Mouse (Mus musculus): ENCODE measurements around the gene Nup188. TPM values are rescaled to one million over a fixed set of nuclear protein-coding genes. Genes with fewer than 3 reads are reported as not detected.

Nup188 gene
- polyA plus RNA-seq, 1 experiment from 2014 or later: 7.5 TPM

DNA sequence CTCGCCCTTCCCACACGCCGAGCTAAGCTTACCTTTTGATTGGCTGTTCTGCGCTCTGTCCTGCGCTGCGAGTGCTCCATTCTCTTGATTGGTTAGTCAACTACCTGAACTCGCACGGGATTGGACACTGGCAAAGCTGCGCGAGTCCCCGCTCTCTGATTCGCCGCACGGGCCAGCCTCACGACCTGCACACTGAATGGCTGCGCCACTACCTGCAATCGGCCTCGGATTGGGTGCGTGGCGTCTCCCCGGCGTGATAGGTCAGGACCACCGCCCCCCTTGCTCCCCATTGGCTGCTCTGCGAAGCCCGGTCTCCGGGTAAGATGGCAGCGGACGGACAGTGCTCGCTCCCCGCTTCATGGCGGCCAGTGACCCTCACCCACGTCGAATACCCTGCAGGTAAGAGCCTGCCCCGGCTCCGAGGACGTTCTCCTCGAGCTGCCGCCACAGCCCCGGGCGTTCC lies 105.9 kb downstream of the Nup188 start, which contains the start of gene Dolpp1:
TSS of gene Dolpp1 (plus strand) at position 141 of the 463 bp plus-strand sequence.
- H3K9ac ChIP-seq (replicated peaks): peak within 1 kb of the TSS; percentile 81
- H3K9me3 ChIP-seq (ENCODE audit: low read length): no peaks in the 10 kb centered on the region
- H3K4me2 ChIP-seq (ENCODE audit: low read depth, low read length): peak within 1 kb of the TSS; percentile 100
- under 1% methylated on average over 40 of the region's 40 CpGs for WGBS (ENCODE audit: insufficient replicate concordance)
- H3K27me3 ChIP-seq (ENCODE audit: insufficient read depth, low read length): no peaks in the 10 kb centered on the region
- H3K4me1 ChIP-seq (ENCODE audit: insufficient read depth): peaks cover 9% of the 10 kb centered on the region
- H3K36me3 ChIP-seq (replicated peaks; ENCODE audit: insufficient read depth, low read length): peaks cover 8% of the 10 kb centered on the region
- peak within 1 kb of the TSS; percentile 87 for H3K27ac ChIP-seq (ENCODE audit: low read depth)
- DNase-seq (peak; percentile 96), ATAC-seq (peak; percentile 97)
- no peak for TF ChIP-seq CTCF (IDR thresholded peaks at IDR 0.05; ENCODE audit: low read depth)
- TF ChIP-seq EP300 (IDR thresholded peaks at IDR 0.05; ENCODE audit: low read depth): peak; percentile 75; the same call in 1 of the 2 replicates
- H3K4me3 ChIP-seq (ENCODE audit: low read depth, low read length): peak within 1 kb of the TSS; percentile 88

DNA sequence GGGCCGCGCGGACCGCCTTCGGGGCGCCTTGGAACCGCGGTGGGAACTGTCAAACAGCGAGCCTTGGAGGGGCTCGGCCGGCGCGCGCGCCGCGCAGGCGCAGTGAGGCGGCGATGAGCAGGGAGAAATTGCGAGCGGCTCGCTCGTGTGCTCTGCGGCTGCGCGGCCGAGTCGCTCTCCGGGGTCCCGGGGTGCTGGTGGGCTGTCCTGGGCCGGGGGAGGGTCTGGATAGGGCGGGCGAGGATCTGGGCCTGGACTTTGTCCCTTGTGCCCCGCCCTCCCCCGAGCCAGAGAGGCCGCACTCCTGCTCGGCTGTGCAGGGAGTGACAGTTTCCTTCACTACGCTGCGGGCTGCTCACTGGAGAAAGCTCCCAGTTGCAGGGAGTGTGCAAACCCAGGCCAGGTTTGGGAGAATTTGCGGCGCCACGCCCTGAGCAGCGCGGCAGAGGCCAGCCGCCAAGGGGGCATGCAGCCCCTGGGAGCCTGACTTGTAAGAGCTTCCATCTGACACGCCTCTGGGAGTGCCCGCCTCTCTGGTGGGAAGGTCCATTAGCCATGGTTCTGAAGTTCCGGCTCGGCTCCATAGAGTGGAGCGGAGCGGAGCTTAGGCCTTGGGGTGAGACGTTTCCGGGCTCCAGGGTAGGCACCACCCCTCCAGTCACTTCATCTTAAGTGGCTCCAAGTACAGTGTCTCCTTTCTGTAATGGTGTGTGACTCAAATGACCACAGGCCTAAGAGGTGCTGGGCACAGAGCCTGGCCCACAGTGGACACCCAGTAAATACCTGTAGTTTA lies 106.6 kb downstream of the Nup188 start:
- ATAC-seq: peak; percentile 68
- peak; percentile 86 for DNase-seq
- H3K9ac ChIP-seq (replicated peaks): peak overlapping the region; percentile 81
- TF ChIP-seq EP300 (IDR thresholded peaks at IDR 0.05; ENCODE audit: low read depth) (no peak), CTCF (IDR thresholded peaks at IDR 0.05; ENCODE audit: low read depth) (no peak)
- peaks cover 9% of the 10 kb centered on the region for H3K4me1 ChIP-seq (ENCODE audit: insufficient read depth)
- H3K4me3 ChIP-seq (ENCODE audit: low read depth, low read length): peak overlapping the region; percentile 88
- H3K36me3 ChIP-seq (replicated peaks; ENCODE audit: insufficient read depth, low read length): peaks cover 10% of the 10 kb centered on the region
- H3K9me3 ChIP-seq (ENCODE audit: low read length): no peaks in the 10 kb centered on the region
- H3K4me2 ChIP-seq (ENCODE audit: low read depth, low read length): peak overlapping the region; percentile 100
- H3K27me3 ChIP-seq (ENCODE audit: insufficient read depth, low read length): no peaks in the 10 kb centered on the region
- H3K27ac ChIP-seq (ENCODE audit: low read depth): peak overlapping the region; percentile 87
- under 1% methylated on average over 47 of the region's 54 CpGs for WGBS (ENCODE audit: insufficient replicate concordance)

DNA sequence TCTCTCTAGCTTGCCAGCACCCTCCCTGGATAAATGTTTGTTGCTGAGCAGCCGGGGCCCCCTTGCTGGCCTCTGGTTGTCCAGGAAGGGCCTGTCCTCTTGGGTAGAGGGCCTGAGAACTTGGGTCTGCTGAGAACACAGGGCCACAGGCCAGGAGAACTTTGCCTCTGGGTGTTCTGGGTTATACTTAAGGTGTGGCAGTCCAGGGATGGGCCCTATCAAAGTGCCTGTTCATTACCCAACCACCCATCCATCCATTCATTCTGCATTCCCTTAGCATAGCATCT lies 107.1 kb downstream of the Nup188 start:
- Histone ChIP-seq H3K4me1 (ENCODE audit: insufficient read depth) (peaks cover 9% of the 10 kb centered on the region), H3K4me2 (ENCODE audit: low read depth, low read length) (peak overlapping the region; percentile 100), H3K9ac (replicated peaks) (peak overlapping the region; percentile 81), H3K9me3 (ENCODE audit: low read length) (no peaks in the 10 kb centered on the region), H3K36me3 (replicated peaks; ENCODE audit: insufficient read depth, low read length) (peaks cover 13% of the 10 kb centered on the region), H3K27me3 (ENCODE audit: insufficient read depth, low read length) (no peaks in the 10 kb centered on the region), H3K27ac (ENCODE audit: low read depth) (peak overlapping the region; percentile 87; the same call in 1 of the 2 replicates), H3K4me3 (ENCODE audit: low read depth, low read length) (peak overlapping the region; percentile 88)
- TF ChIP-seq CTCF (IDR thresholded peaks at IDR 0.05; ENCODE audit: low read depth): no peak
- no peak for TF ChIP-seq EP300 (IDR thresholded peaks at IDR 0.05; ENCODE audit: low read depth)
- ATAC-seq: no peak
- WGBS (ENCODE audit: insufficient replicate concordance): 47% methylated on average over 1 of the region's 1 CpGs
- no peak for DNase-seq

Small RNA genes lying within 50 kb of the gene (microRNA-seq; reads per million reads assigned to microRNA genes)
- not detected for gene Gm47292

Other genes with a start within 250 kb of the Nup188 start
- 5.8 and 6.6 TPM in 2 replicates for gene Wdr34, start 237.5 kb upstream of the Nup188 start, polyA plus RNA-seq (2015; fragmentation: Nextera tagmentation; extraction: Ambion mirVana)
- 115 and 116 TPM in 2 replicates for gene Set, start 229.0 kb upstream of the Nup188 start, polyA plus RNA-seq (2015; fragmentation: Nextera tagmentation; extraction: Ambion mirVana)
- 0.75 and 1.0 TPM in 2 replicates for gene Pkn3, start 208.7 kb upstream of the Nup188 start, polyA plus RNA-seq (2015; fragmentation: Nextera tagmentation; extraction: Ambion mirVana)
- gene Zdhhc12, start 192.7 kb upstream of the Nup188 start, polyA plus RNA-seq (2015; fragmentation: Nextera tagmentation; extraction: Ambion mirVana): 25.1 and 27.0 TPM in 2 replicates
- gene Zer1, start 161.8 kb upstream of the Nup188 start, polyA plus RNA-seq (2015; fragmentation: Nextera tagmentation; extraction: Ambion mirVana): 1.6 and 1.8 TPM in 2 replicates
- 1.8 and 2.0 TPM in 2 replicates for gene Tbc1d13, start 152.7 kb upstream of the Nup188 start, polyA plus RNA-seq (2015; fragmentation: Nextera tagmentation; extraction: Ambion mirVana)
- gene Endog, start 114.9 kb upstream of the Nup188 start, polyA plus RNA-seq (2015; fragmentation: Nextera tagmentation; extraction: Ambion mirVana): 51.2 and 56.3 TPM in 2 replicates
- 12.8 and 13.7 TPM in 2 replicates for gene Spout1, start 107.9 kb upstream of the Nup188 start, polyA plus RNA-seq (2015; fragmentation: Nextera tagmentation; extraction: Ambion mirVana)
- gene Kyat1, start 80.5 kb upstream of the Nup188 start, polyA plus RNA-seq (2015; fragmentation: Nextera tagmentation; extraction: Ambion mirVana): 32.2 and 32.3 TPM in 2 replicates
- 18.6 and 20.3 TPM in 2 replicates for gene Lrrc8a, start 48.7 kb upstream of the Nup188 start, polyA plus RNA-seq (2015; fragmentation: Nextera tagmentation; extraction: Ambion mirVana)
- 0.14 and 0.18 TPM in 2 replicates for gene Gm28035, start 45.8 kb upstream of the Nup188 start, polyA plus RNA-seq (2015; fragmentation: Nextera tagmentation; extraction: Ambion mirVana)
- gene Phyhd1, start 20.2 kb upstream of the Nup188 start, polyA plus RNA-seq (2015; fragmentation: Nextera tagmentation; extraction: Ambion mirVana): 19.3 and 23.2 TPM in 2 replicates
- gene Gm28038, start 5.4 kb upstream of the Nup188 start, polyA plus RNA-seq (2015; fragmentation: Nextera tagmentation; extraction: Ambion mirVana): not detected in 2 replicates
- 14.0 and 14.1 TPM in 2 replicates for gene Dolk, start 63 bp upstream of the Nup188 start, polyA plus RNA-seq (2015; fragmentation: Nextera tagmentation; extraction: Ambion mirVana)
- gene Sh3glb2, start 72.9 kb downstream of the Nup188 start, polyA plus RNA-seq (2015; fragmentation: Nextera tagmentation; extraction: Ambion mirVana): 13.9 and 14.4 TPM in 2 replicates
- gene Miga2, start 77.8 kb downstream of the Nup188 start, polyA plus RNA-seq (2015; fragmentation: Nextera tagmentation; extraction: Ambion mirVana): 7.6 and 8.2 TPM in 2 replicates
- 12.0 and 12.2 TPM in 2 replicates for gene Dolpp1, start 105.9 kb downstream of the Nup188 start, polyA plus RNA-seq (2015; fragmentation: Nextera tagmentation; extraction: Ambion mirVana)
- 57.5 and 64.3 TPM in 2 replicates for gene Crat, start 129.4 kb downstream of the Nup188 start, polyA plus RNA-seq (2015; fragmentation: Nextera tagmentation; extraction: Ambion mirVana)
- 65.6 and 76.8 TPM in 2 replicates for gene Ptpa, start 129.6 kb downstream of the Nup188 start, polyA plus RNA-seq (2015; fragmentation: Nextera tagmentation; extraction: Ambion mirVana)
- gene Ier5l, start 187.8 kb downstream of the Nup188 start, polyA plus RNA-seq (2015; fragmentation: Nextera tagmentation; extraction: Ambion mirVana): 0.31 and 0.69 TPM in 2 replicates